Mouse (Mus musculus) intestine, embryonic 16.5 days (tissue): ENCODE results near the gene Slc2a5. TPM values are rescaled to one million over a fixed set of nuclear protein-coding genes. Genes with fewer than 3 reads are reported as not detected.

Experiments
- polyA plus RNA-seq: library from polyadenylated mRNA; unstranded; fragments of >200 nt; fragmentation: Nextera tagmentation; extraction: Ambion mirVana; gene quantifications from 2 replicates; pipeline ENCODE4 v1.2.1, GENCODE M21; 2015

The Slc2a5 gene
- polyA plus RNA-seq, 1 experiment from 2014 or later: 2.4 TPM

Other genes with a start within 250 kb of the Slc2a5 start
- gene Spsb1, start 164.2 kb upstream of the Slc2a5 start, polyA plus RNA-seq: 17.0 and 20.6 TPM in 2 replicates
- gene H6pd, start 110.3 kb upstream of the Slc2a5 start, polyA plus RNA-seq: 31.6 and 41.6 TPM in 2 replicates
- gene Gpr157, start 31.9 kb upstream of the Slc2a5 start, polyA plus RNA-seq: 1.6 and 1.8 TPM in 2 replicates
- gene Slc2a7, start 29.7 kb downstream of the Slc2a5 start, polyA plus RNA-seq: 1.1 and 1.6 TPM in 2 replicates
- not detected in 2 replicates for gene Car6, start 82.0 kb downstream of the Slc2a5 start, polyA plus RNA-seq
- gene Eno1, start 117.4 kb downstream of the Slc2a5 start, polyA plus RNA-seq: 1,882 and 2,067 TPM in 2 replicates
- gene Rere, start 162.4 kb downstream of the Slc2a5 start, polyA plus RNA-seq: 20.0 and 22.2 TPM in 2 replicates